Mouse (Mus musculus): ENCODE results near the gene Rab34.

GRCm38 (mm10) chr11:78181830-78182357, 6.3 kb upstream of the Rab34 start:
- TF ChIP-seq POLR2A (IDR thresholded peaks at IDR 0.05; ENCODE audit: extremely low read depth, insufficient read depth, low read length) (no peak), CTCF (IDR thresholded peaks at IDR 0.05; ENCODE audit: low read depth, low read length) (no peak)
